8 mouse cellular contexts compared by ENCODE assay signal in genomic region chr9:108691846-108692225, GRCm38 (mm10). TPM values are rescaled to one million over a fixed set of nuclear protein-coding genes. Genes with fewer than 3 reads are reported as not detected.
DNase-seq lines count a peak whose midpoint lies in the region; ATAC-seq lines count a peak whose summit lies in the region.

No protein-coding gene starts in this region.

- H3K27me3 ChIP-seq in embryonic facial prominence, embryonic 10.5 days (replicated peaks; ENCODE audit: low read depth, poor library complexity, severe bottlenecking), result peaks cover 37% of the 10 kb centered on the region
- H3K27me3 ChIP-seq in limb, embryonic 10.5 days (ENCODE audit: low read depth, poor library complexity, severe bottlenecking), result peaks cover 25% of the 10 kb centered on the region
- H3K27me3 ChIP-seq in midbrain, embryonic 12.5 days, result peaks cover 17% of the 10 kb centered on the region

- peak overlapping the region; percentile 78 for H3K9ac ChIP-seq in midbrain, embryonic 12.5 days (replicated peaks)

- H3K4me3 ChIP-seq in embryonic facial prominence, embryonic 10.5 days, result peak overlapping the region; percentile 78
- H3K4me3 ChIP-seq in limb, embryonic 10.5 days, result peak overlapping the region; percentile 79
- peak overlapping the region; percentile 81 for H3K4me3 ChIP-seq in midbrain, embryonic 12.5 days

- H3K4me2 ChIP-seq in midbrain, embryonic 12.5 days (replicated peaks), result peak overlapping the region; percentile 81

- DNase-seq in adrenal gland, postnatal 10 days, result peak; percentile 94
- peak; percentile 92 for DNase-seq in embryonic facial prominence, embryonic 10.5 days (ENCODE audit: low spot score)
- peak; percentile 90 for DNase-seq in kidney, adult 11 months
- peak; percentile 92 for DNase-seq in limb, embryonic 10.5 days (ENCODE audit: low spot score)
- peak; percentile 87 for DNase-seq in skeletal muscle tissue, adult 2 months (ENCODE audit: low read depth, low spot score)

- WGBS in embryonic facial prominence, embryonic 10.5 days, result under 1% methylated on average over 42 of the region's 42 CpGs
- WGBS in limb, embryonic 10.5 days, result under 1% methylated on average over 42 of the region's 42 CpGs
- WGBS in midbrain, embryonic 12.5 days, result 1% methylated on average over 23 of the region's 42 CpGs

- H3K27ac ChIP-seq in embryonic facial prominence, embryonic 10.5 days (replicated peaks), result peak overlapping the region; percentile 85
- H3K27ac ChIP-seq in limb, embryonic 10.5 days, result peak overlapping the region; percentile 86
- H3K27ac ChIP-seq in midbrain, embryonic 12.5 days (replicated peaks), result peak overlapping the region; percentile 76

- no peaks in the 10 kb centered on the region for H3K9me3 ChIP-seq in embryonic facial prominence, embryonic 10.5 days
- no peaks in the 10 kb centered on the region for H3K9me3 ChIP-seq in limb, embryonic 10.5 days (replicated peaks)
- no peaks in the 10 kb centered on the region for H3K9me3 ChIP-seq in midbrain, embryonic 12.5 days

- peaks cover 32% of the 10 kb centered on the region for H3K4me1 ChIP-seq in embryonic facial prominence, embryonic 10.5 days
- H3K4me1 ChIP-seq in limb, embryonic 10.5 days, result peaks cover 30% of the 10 kb centered on the region
- peaks cover 50% of the 10 kb centered on the region for H3K4me1 ChIP-seq in midbrain, embryonic 12.5 days

- no peaks in the 10 kb centered on the region for H3K36me3 ChIP-seq in embryonic facial prominence, embryonic 10.5 days (replicated peaks)
- no peaks in the 10 kb centered on the region for H3K36me3 ChIP-seq in limb, embryonic 10.5 days
- H3K36me3 ChIP-seq in midbrain, embryonic 12.5 days, result no peaks in the 10 kb centered on the region

- ATAC-seq in granulocyte monocyte progenitor cell, adult 5-6 weeks (replicated peaks; ENCODE audit: poor library complexity, severe bottlenecking), result peak; percentile 76
- peak; percentile 84 for ATAC-seq in midbrain, embryonic 12.5 days (ENCODE audit: low FRiP score, low read depth)
- ATAC-seq in activated CD4-positive, CD25-positive, alpha-beta regulatory T cell, adult 4 months, result no peak

RNA-seq across cellular contexts. Expression of gene Prkar2a, which starts 2.7 kb away (rescaled TPM):
- 10 to 100 TPM; 31.3 to 45.1 TPM for total RNA-seq in adrenal gland, postnatal 10 days (2021)
- 24.7 and 26.2 TPM in 2 replicates for polyA plus RNA-seq in embryonic facial prominence, embryonic 10.5 days (2016; fragmentation: Nextera tagmentation; extraction: Ambion mirVana)
- 22.8 and 22.9 TPM in 2 replicates for total RNA-seq in granulocyte monocyte progenitor cell, adult 5-6 weeks (2014; fragmentation: Nextera tagmentation)
- 28.6 and 37.8 TPM in 2 replicates for total RNA-seq in granulocyte monocyte progenitor cell, adult 5-6 weeks (2017)
- 27.0 and 27.8 TPM in 2 replicates for polyA plus RNA-seq in limb, embryonic 10.5 days (2016; fragmentation: Nextera tagmentation; extraction: Ambion mirVana)
- polyA plus RNA-seq in midbrain, embryonic 12.5 days (2016; fragmentation: Nextera tagmentation; extraction: Ambion mirVana), result 57.1 and 67.6 TPM in 2 replicates
- 1 to 10 TPM; 4.0 to 5.4 TPM for polyA plus RNA-seq in activated CD4-positive, CD25-positive, alpha-beta regulatory T cell, adult 4 months (2017; shearing (Covaris generic))

RNA-seq across cellular contexts. Expression of gene Slc25a20, which starts 29.9 kb away (rescaled TPM):
- total RNA-seq in adrenal gland, postnatal 10 days (2021), result 100 to 1,000 TPM; 405 to 421 TPM
- polyA plus RNA-seq in embryonic facial prominence, embryonic 10.5 days (2016; fragmentation: Nextera tagmentation; extraction: Ambion mirVana), result 30.4 and 35.1 TPM in 2 replicates
- total RNA-seq in granulocyte monocyte progenitor cell, adult 5-6 weeks (2014; fragmentation: Nextera tagmentation), result 20.2 and 28.6 TPM in 2 replicates
- total RNA-seq in granulocyte monocyte progenitor cell, adult 5-6 weeks (2017), result 28.7 and 30.3 TPM in 2 replicates
- 28.8 and 35.7 TPM in 2 replicates for polyA plus RNA-seq in limb, embryonic 10.5 days (2016; fragmentation: Nextera tagmentation; extraction: Ambion mirVana)
- polyA plus RNA-seq in midbrain, embryonic 12.5 days (2016; fragmentation: Nextera tagmentation; extraction: Ambion mirVana), result 36.6 and 38.6 TPM in 2 replicates
- 10 to 100 TPM; 36.2 to 41.8 TPM for polyA plus RNA-seq in activated CD4-positive, CD25-positive, alpha-beta regulatory T cell, adult 4 months (2017; shearing (Covaris generic))

RNA-seq across cellular contexts. Expression of gene Arih2, which starts 42.6 kb away (rescaled TPM):
- 10 to 100 TPM; 56.1 to 59.9 TPM for total RNA-seq in adrenal gland, postnatal 10 days (2021)
- polyA plus RNA-seq in embryonic facial prominence, embryonic 10.5 days (2016; fragmentation: Nextera tagmentation; extraction: Ambion mirVana), result 57.9 and 62.5 TPM in 2 replicates
- 32.9 and 36.9 TPM in 2 replicates for total RNA-seq in granulocyte monocyte progenitor cell, adult 5-6 weeks (2014; fragmentation: Nextera tagmentation)
- total RNA-seq in granulocyte monocyte progenitor cell, adult 5-6 weeks (2017), result 32.2 and 33.4 TPM in 2 replicates
- 59.0 and 59.2 TPM in 2 replicates for polyA plus RNA-seq in limb, embryonic 10.5 days (2016; fragmentation: Nextera tagmentation; extraction: Ambion mirVana)
- polyA plus RNA-seq in midbrain, embryonic 12.5 days (2016; fragmentation: Nextera tagmentation; extraction: Ambion mirVana), result 60.3 and 64.8 TPM in 2 replicates
- polyA plus RNA-seq in activated CD4-positive, CD25-positive, alpha-beta regulatory T cell, adult 4 months (2017; shearing (Covaris generic)), result 10 to 100 TPM; 44.6 to 46.2 TPM
